Comparison of ENCODE assay signal across 21 mouse cellular contexts in genomic region chr17:8347765-8348285, GRCm38 (mm10). TPM values are rescaled to one million over a fixed set of nuclear protein-coding genes. Genes with fewer than 3 reads are reported as not detected.
DNase-seq lines count a peak whose midpoint lies in the region; ATAC-seq and TF ChIP-seq lines count a peak whose summit lies in the region.
"Had no signal": no experiment of that assay in that cellular context is flagged by ENCODE, and none has a peak within 500 bp of the region (broad histone marks: within the 10 kb centered on the region; RNA-seq: fewer than 3 reads in every experiment).

No protein-coding gene starts in this region.

- H3K9me3 ChIP-seq in kidney, embryonic 15.5 days (replicated peaks), result no peaks in the 10 kb centered on the region
- H3K9me3 ChIP-seq in midbrain, postnatal 0 days (ENCODE audit: low read length), result no peaks in the 10 kb centered on the region
- H3K9me3 ChIP-seq in midbrain, embryonic 16.5 days (replicated peaks; ENCODE audit: control insufficient read depth, low read length, poor library complexity, severe bottlenecking), result no peaks in the 10 kb centered on the region
- no peaks in the 10 kb centered on the region for H3K9me3 ChIP-seq in neural tube, embryonic 15.5 days (replicated peaks)
- H3K9me3 ChIP-seq: embryonic facial prominence, embryonic 13.5 days; forebrain, embryonic 12.5 days; heart, embryonic 12.5 days; hindbrain, embryonic 10.5 days; hindbrain, embryonic 15.5 days had no signal

- peak; percentile 61 for DNase-seq in cerebellum, postnatal 10 days
- no peak for DNase-seq in cerebellum, postnatal 25 days
- DNase-seq in kidney, adult 2 months, result peak; percentile 12
- DNase-seq in midbrain, postnatal 0 days (ENCODE audit: low spot score), result no peak
- no peak for DNase-seq in Muller cell, postnatal 12 days (ENCODE audit: inconsistent ontology term)
- DNase-seq: adrenal gland, postnatal 10 days; cerebellum, adult 2 months; cerebellum, postnatal 14 days; gastrocnemius, adult 2 months; gastrocnemius, postnatal 25 days had no signal

- H3K4me1 ChIP-seq in kidney, adult 2 months (ENCODE audit: control insufficient read depth, insufficient read depth, low read length), result no peaks in the 10 kb centered on the region
- H3K4me1 ChIP-seq in kidney, embryonic 15.5 days, result peaks cover 4% of the 10 kb centered on the region; the same call in 1 of the 2 replicates
- H3K4me1 ChIP-seq in midbrain, postnatal 0 days (ENCODE audit: insufficient read depth, low read length), result peaks cover 5% of the 10 kb centered on the region; the same call in 1 of the 2 replicates
- peaks cover 9% of the 10 kb centered on the region for H3K4me1 ChIP-seq in midbrain, embryonic 16.5 days (ENCODE audit: control insufficient read depth, insufficient read depth, low read length)
- H3K4me1 ChIP-seq in neural tube, embryonic 15.5 days, result peaks cover 15% of the 10 kb centered on the region
- H3K4me1 ChIP-seq: embryonic facial prominence, embryonic 13.5 days; heart, embryonic 12.5 days had no signal

- no peak overlapping the region for H3K4me3 ChIP-seq in kidney, adult 2 months (ENCODE audit: insufficient read depth, low read depth, low read length)
- no peak overlapping the region for H3K4me3 ChIP-seq in kidney, embryonic 15.5 days (replicated peaks)
- H3K4me3 ChIP-seq in midbrain, postnatal 0 days (ENCODE audit: low read depth, low read length), result no peak overlapping the region
- no peak overlapping the region for H3K4me3 ChIP-seq in midbrain, embryonic 16.5 days (ENCODE audit: low read depth, low read length)
- no peak overlapping the region for H3K4me3 ChIP-seq in neural tube, embryonic 15.5 days (replicated peaks)
- H3K4me3 ChIP-seq: embryonic facial prominence, embryonic 13.5 days; forebrain, embryonic 12.5 days; gastrocnemius, adult 2 months; heart, embryonic 12.5 days; hindbrain, embryonic 10.5 days; hindbrain, embryonic 15.5 days had no signal

- H3K4me2 ChIP-seq in kidney, embryonic 15.5 days, result no peak overlapping the region
- no peak overlapping the region for H3K4me2 ChIP-seq in midbrain, postnatal 0 days (ENCODE audit: low read depth, low read length, poor library complexity, severe bottlenecking)
- no peak overlapping the region for H3K4me2 ChIP-seq in midbrain, embryonic 16.5 days (ENCODE audit: low read length)
- H3K4me2 ChIP-seq in neural tube, embryonic 15.5 days, result no peak overlapping the region
- H3K4me2 ChIP-seq: embryonic facial prominence, embryonic 13.5 days; forebrain, embryonic 12.5 days; heart, embryonic 12.5 days; hindbrain, embryonic 15.5 days had no signal

- no peaks in the 10 kb centered on the region for H3K27me3 ChIP-seq in kidney, adult 2 months (replicated peaks; ENCODE audit: control insufficient read depth, insufficient read depth, low read length)
- peaks cover 4% of the 10 kb centered on the region; the same call in 1 of the 2 replicates for H3K27me3 ChIP-seq in kidney, embryonic 15.5 days
- no peaks in the 10 kb centered on the region for H3K27me3 ChIP-seq in midbrain, postnatal 0 days (ENCODE audit: insufficient read depth, low read length)
- H3K27me3 ChIP-seq in midbrain, embryonic 16.5 days (ENCODE audit: control insufficient read depth, insufficient read depth, low read depth, low read length), result no peaks in the 10 kb centered on the region
- no peaks in the 10 kb centered on the region for H3K27me3 ChIP-seq in neural tube, embryonic 15.5 days (replicated peaks)
- H3K27me3 ChIP-seq: CH12.LX; hindbrain, embryonic 15.5 days had no signal

- 68% methylated on average over 5 of the region's 5 CpGs for WGBS in kidney, adult 2 months
- 88% methylated on average over 5 of the region's 5 CpGs for WGBS in kidney, embryonic 15.5 days
- WGBS in midbrain, postnatal 0 days, result 77% methylated on average over 5 of the region's 5 CpGs
- 75% methylated on average over 5 of the region's 5 CpGs for WGBS in midbrain, embryonic 16.5 days
- WGBS in neural tube, embryonic 15.5 days, result 65% methylated on average over 5 of the region's 5 CpGs

- no peak for TF ChIP-seq CTCF in kidney, adult 2 months (conservative IDR thresholded peaks at IDR 0.05; ENCODE audit: insufficient read depth, insufficient read length, low read depth, low read length)
- 0 out of 2 replicates have a peak, but pooled peaks have one; percentile 16 for TF ChIP-seq CTCF in midbrain, postnatal 0 days (IDR thresholded peaks at IDR 0.05)

- H3K36me3 ChIP-seq in kidney, adult 2 months (ENCODE audit: control insufficient read depth, insufficient read depth, low read length), result no peaks in the 10 kb centered on the region
- no peaks in the 10 kb centered on the region for H3K36me3 ChIP-seq in kidney, embryonic 15.5 days
- H3K36me3 ChIP-seq in midbrain, postnatal 0 days (ENCODE audit: insufficient read depth, low read length), result no peaks in the 10 kb centered on the region
- no peaks in the 10 kb centered on the region for H3K36me3 ChIP-seq in midbrain, embryonic 16.5 days (ENCODE audit: control insufficient read depth, insufficient read depth, low read length)
- H3K36me3 ChIP-seq in neural tube, embryonic 15.5 days, result no peaks in the 10 kb centered on the region
- H3K36me3 ChIP-seq: embryonic facial prominence, embryonic 13.5 days; forebrain, embryonic 12.5 days; heart, embryonic 12.5 days; hindbrain, embryonic 10.5 days; hindbrain, embryonic 15.5 days had no signal

- H3K9ac ChIP-seq in kidney, embryonic 15.5 days, result no peak overlapping the region
- no peak overlapping the region for H3K9ac ChIP-seq in midbrain, postnatal 0 days (replicated peaks; ENCODE audit: low read length, poor library complexity, severe bottlenecking)
- no peak overlapping the region for H3K9ac ChIP-seq in midbrain, embryonic 16.5 days (ENCODE audit: low read depth, low read length)
- no peak overlapping the region for H3K9ac ChIP-seq in neural tube, embryonic 15.5 days (replicated peaks)
- H3K9ac ChIP-seq: embryonic facial prominence, embryonic 13.5 days; forebrain, embryonic 12.5 days; heart, embryonic 12.5 days; hindbrain, embryonic 15.5 days had no signal

- ATAC-seq in kidney, embryonic 15.5 days (replicated peaks; ENCODE audit: low FRiP score), result no peak
- no peak for ATAC-seq in midbrain, postnatal 0 days (ENCODE audit: low FRiP score)
- no peak for ATAC-seq in midbrain, embryonic 16.5 days
- ATAC-seq in neural tube, embryonic 15.5 days (ENCODE audit: low FRiP score), result no peak
- ATAC-seq: inflammation-experienced regulatory T-cells, adult 6 months had no signal

- H3K27ac ChIP-seq in kidney, adult 2 months (ENCODE audit: insufficient read depth, low read depth, low read length), result no peak overlapping the region
- H3K27ac ChIP-seq in kidney, embryonic 15.5 days, result no peak overlapping the region
- no peak overlapping the region for H3K27ac ChIP-seq in midbrain, postnatal 0 days (ENCODE audit: low read depth, low read length)
- no peak overlapping the region for H3K27ac ChIP-seq in midbrain, embryonic 16.5 days (ENCODE audit: low read length)
- no peak overlapping the region for H3K27ac ChIP-seq in neural tube, embryonic 15.5 days (replicated peaks)
- H3K27ac ChIP-seq: embryonic facial prominence, embryonic 13.5 days; gastrocnemius, adult 2 months; hindbrain, embryonic 10.5 days; hindbrain, embryonic 15.5 days had no signal

- TF ChIP-seq POLR2A in kidney, adult 2 months (IDR thresholded peaks at IDR 0.05; ENCODE audit: low read depth, low read length), result no peak

RNA-seq across cellular contexts. Expression of gene T2, which starts 8.0 kb away (rescaled TPM):
- polyA plus RNA-seq in kidney, adult 2 months (2012; rRNA removed), result 0.06 TPM in 1 of 2 replicates, not detected in the other
- 0.26 and 0.66 TPM in 2 replicates for polyA plus RNA-seq in kidney, embryonic 15.5 days (2015; fragmentation: Nextera tagmentation; extraction: Ambion mirVana)
- 0.38 and 2.1 TPM in 2 replicates for total RNA-seq in midbrain, postnatal 0 days (2014; rRNA removed)
- polyA plus RNA-seq in midbrain, postnatal 0 days (2015; fragmentation: Nextera tagmentation; extraction: Ambion mirVana), result 0.81 and 0.90 TPM in 2 replicates
- 0.53 and 0.88 TPM in 2 replicates for polyA plus RNA-seq in midbrain, embryonic 16.5 days (2015; fragmentation: Nextera tagmentation; extraction: Ambion mirVana)
- polyA plus RNA-seq in neural tube, embryonic 15.5 days (2015; fragmentation: Nextera tagmentation; extraction: Ambion mirVana), result 0.65 and 0.79 TPM in 2 replicates
- total RNA-seq: CH12.LX; gastrocnemius, adult 2 months; gastrocnemius, postnatal 25 days; granulocyte monocyte progenitor cell, adult 5-6 weeks had no signal

RNA-seq across cellular contexts. Expression of gene Prr18, which starts 10.6 kb away (rescaled TPM):
- polyA plus RNA-seq in kidney, adult 2 months (2012; rRNA removed), result 0.05 and 0.14 TPM in 2 replicates
- polyA plus RNA-seq in kidney, embryonic 15.5 days (2015; fragmentation: Nextera tagmentation; extraction: Ambion mirVana), result 0.30 and 0.42 TPM in 2 replicates
- 29.8 and 31.5 TPM in 2 replicates for total RNA-seq in midbrain, postnatal 0 days (2014; rRNA removed)
- 15.7 and 15.9 TPM in 2 replicates for polyA plus RNA-seq in midbrain, postnatal 0 days (2015; fragmentation: Nextera tagmentation; extraction: Ambion mirVana)
- polyA plus RNA-seq in midbrain, embryonic 16.5 days (2015; fragmentation: Nextera tagmentation; extraction: Ambion mirVana), result 16.5 and 17.8 TPM in 2 replicates
- 13.8 and 18.4 TPM in 2 replicates for polyA plus RNA-seq in neural tube, embryonic 15.5 days (2015; fragmentation: Nextera tagmentation; extraction: Ambion mirVana)
- total RNA-seq: granulocyte monocyte progenitor cell, adult 5-6 weeks had no signal

RNA-seq across cellular contexts. Expression of gene Sft2d1, which starts 36.9 kb away (rescaled TPM):
- 70.2 and 76.1 TPM in 2 replicates for polyA plus RNA-seq in kidney, adult 2 months (2012; rRNA removed)
- polyA plus RNA-seq in kidney, embryonic 15.5 days (2015; fragmentation: Nextera tagmentation; extraction: Ambion mirVana), result 77.8 and 81.4 TPM in 2 replicates
- total RNA-seq in midbrain, postnatal 0 days (2014; rRNA removed), result 113 and 130 TPM in 2 replicates
- 221 and 235 TPM in 2 replicates for polyA plus RNA-seq in midbrain, postnatal 0 days (2015; fragmentation: Nextera tagmentation; extraction: Ambion mirVana)
- polyA plus RNA-seq in midbrain, embryonic 16.5 days (2015; fragmentation: Nextera tagmentation; extraction: Ambion mirVana), result 198 and 209 TPM in 2 replicates
- 161 and 176 TPM in 2 replicates for polyA plus RNA-seq in neural tube, embryonic 15.5 days (2015; fragmentation: Nextera tagmentation; extraction: Ambion mirVana)

Comparison
In these comparisons a context has a peak if more than half of its experiments do, and no peak if none do; other contexts are left out.
1. DNase-seq: peak in cerebellum, postnatal 10 days (2 of 2) and kidney, adult 2 months (single experiment); none in cerebellum, postnatal 25 days (0 of 2), midbrain, postnatal 0 days (single experiment) and Muller cell, postnatal 12 days (single experiment).
2. RNA of gene Prr18, which starts 10.6 kb away (polyA plus RNA-seq): 13.8 to 18.4 TPM in neural tube, embryonic 15.5 days, 16.5 to 17.8 TPM in midbrain, embryonic 16.5 days and 15.7 to 15.9 TPM in midbrain, postnatal 0 days; 0.30 to 0.42 TPM in kidney, embryonic 15.5 days and 0.05 to 0.14 TPM in kidney, adult 2 months; every median in the first group is over 10 times any median in the second.